Mouse (Mus musculus): ENCODE data around the gene Gimap7. TPM values are rescaled to one million over a fixed set of nuclear protein-coding genes. Genes with fewer than 3 reads are reported as not detected.

The Gimap7 gene
- polyA plus RNA-seq, 1 experiment from 2014 or later: not detected

- WGBS: 83% methylated on average over 1 of the region's 1 CpGs
These were observed 15.2 kb downstream of the Gimap7 start for GRCm38 (mm10) chr6:48733660-48734059.

GRCm38 (mm10) chr6:48737053-48737452, 18.6 kb downstream of the Gimap7 start:
- H3K4me3 ChIP-seq: no peak overlapping the region
- no peak overlapping the region for H3K9ac ChIP-seq (replicated peaks)
- no peak overlapping the region for H3K4me2 ChIP-seq (replicated peaks)
- peaks cover 7% of the 10 kb centered on the region; the same call in 1 of the 2 replicates for H3K27me3 ChIP-seq
- no peak for ATAC-seq (replicated peaks)
- no peaks in the 10 kb centered on the region for H3K36me3 ChIP-seq
- no peaks in the 10 kb centered on the region for H3K4me1 ChIP-seq
- 78% methylated on average over 2 of the region's 2 CpGs for WGBS
- H3K9me3 ChIP-seq: no peaks in the 10 kb centered on the region
- no peak overlapping the region for H3K27ac ChIP-seq (replicated peaks)

More at GRCm38 (mm10) chr6:48733660-48734059, 15.2 kb downstream of the Gimap7 start:
- Histone ChIP-seq H3K36me3 (no peaks in the 10 kb centered on the region), H3K4me1 (no peaks in the 10 kb centered on the region), H3K4me2 (replicated peaks) (no peak overlapping the region), H3K27me3 (no peaks in the 10 kb centered on the region), H3K27ac (replicated peaks) (no peak overlapping the region), H3K9ac (replicated peaks) (no peak overlapping the region), H3K4me3 (no peak overlapping the region), H3K9me3 (no peaks in the 10 kb centered on the region)
- ATAC-seq (replicated peaks): no peak

GRCm38 (mm10) chr6:48737688-48738087, 19.3 kb downstream of the Gimap7 start:
- ATAC-seq (replicated peaks): no peak
- Histone ChIP-seq H3K27me3 (peaks cover 13% of the 10 kb centered on the region), H3K9ac (replicated peaks) (no peak overlapping the region), H3K4me1 (0 out of 2 replicates have a peak, but pooled peaks cover 5% of the 10 kb centered on the region), H3K4me3 (no peak overlapping the region), H3K4me2 (replicated peaks) (no peak overlapping the region), H3K36me3 (no peaks in the 10 kb centered on the region), H3K9me3 (no peaks in the 10 kb centered on the region), H3K27ac (replicated peaks) (no peak overlapping the region)
- WGBS: 85% methylated on average over 5 of the region's 5 CpGs

GRCm38 (mm10) chr6:48738961-48739779, 20.7 kb downstream of the Gimap7 start, which contains the start of gene Gimap1:
Gene Gimap1 (plus strand): TSS chr6:48739054.
- 0 out of 2 replicates have a peak, but pooled peaks cover 5% of the 10 kb centered on the region for H3K4me1 ChIP-seq
- no peak within 1 kb of the TSS for H3K27ac ChIP-seq (replicated peaks)
- 77% methylated on average over 15 of the region's 15 CpGs for WGBS
- no peak for ATAC-seq (replicated peaks)
- H3K9me3 ChIP-seq: no peaks in the 10 kb centered on the region
- peaks cover 23% of the 10 kb centered on the region for H3K27me3 ChIP-seq
- no peak within 1 kb of the TSS for H3K4me2 ChIP-seq (replicated peaks)
- no peak within 1 kb of the TSS for H3K4me3 ChIP-seq
- H3K9ac ChIP-seq (replicated peaks): no peak within 1 kb of the TSS
- no peaks in the 10 kb centered on the region for H3K36me3 ChIP-seq

GRCm38 (mm10) chr6:48739780-48740055, 21.3 kb downstream of the Gimap7 start:
- ATAC-seq (replicated peaks): no peak
- Histone ChIP-seq H3K4me3 (no peak overlapping the region), H3K9ac (replicated peaks) (no peak overlapping the region), H3K36me3 (no peaks in the 10 kb centered on the region), H3K27ac (replicated peaks) (no peak overlapping the region), H3K4me1 (0 out of 2 replicates have a peak, but pooled peaks cover 5% of the 10 kb centered on the region), H3K4me2 (replicated peaks) (no peak overlapping the region), H3K9me3 (no peaks in the 10 kb centered on the region), H3K27me3 (peaks cover 24% of the 10 kb centered on the region)
- WGBS: 88% methylated on average over 3 of the region's 3 CpGs

GRCm38 (mm10) chr6:48740501-48741169, 22.2 kb downstream of the Gimap7 start:
- Histone ChIP-seq H3K27me3 (peaks cover 24% of the 10 kb centered on the region), H3K9me3 (no peaks in the 10 kb centered on the region), H3K4me1 (0 out of 2 replicates have a peak, but pooled peaks cover 5% of the 10 kb centered on the region), H3K36me3 (no peaks in the 10 kb centered on the region), H3K4me3 (no peak overlapping the region), H3K9ac (replicated peaks) (no peak overlapping the region), H3K27ac (replicated peaks) (no peak overlapping the region), H3K4me2 (replicated peaks) (no peak overlapping the region)
- no peak for ATAC-seq (replicated peaks)
- WGBS: 76% methylated on average over 3 of the region's 3 CpGs

- H3K4me1 ChIP-seq: 0 out of 2 replicates have a peak, but pooled peaks cover 5% of the 10 kb centered on the region
- no peaks in the 10 kb centered on the region for H3K9me3 ChIP-seq
- no peaks in the 10 kb centered on the region for H3K36me3 ChIP-seq
- H3K4me2 ChIP-seq (replicated peaks): no peak overlapping the region
- no peak overlapping the region for H3K27ac ChIP-seq (replicated peaks)
- ATAC-seq (replicated peaks): no peak
- 22% methylated on average over 3 of the region's 3 CpGs for WGBS
- H3K27me3 ChIP-seq: peaks cover 24% of the 10 kb centered on the region
- H3K9ac ChIP-seq (replicated peaks): no peak overlapping the region
- no peak overlapping the region for H3K4me3 ChIP-seq
These were observed 22.9 kb downstream of the Gimap7 start for GRCm38 (mm10) chr6:48741273-48741672.

GRCm38 (mm10) chr6:48741711-48742206, 23.3 kb downstream of the Gimap7 start:
- no peak overlapping the region for H3K27ac ChIP-seq (replicated peaks)
- H3K27me3 ChIP-seq: peaks cover 24% of the 10 kb centered on the region
- WGBS: 46% methylated on average over 9 of the region's 9 CpGs
- 0 out of 2 replicates have a peak, but pooled peaks have one; percentile 48 for ATAC-seq (replicated peaks)
- no peak overlapping the region for H3K9ac ChIP-seq (replicated peaks)
- H3K4me3 ChIP-seq: peak overlapping the region; percentile 48
- no peaks in the 10 kb centered on the region for H3K9me3 ChIP-seq
- H3K4me1 ChIP-seq: 0 out of 2 replicates have a peak, but pooled peaks cover 5% of the 10 kb centered on the region
- peak overlapping the region; percentile 59; the same call in 1 of the 2 replicates for H3K4me2 ChIP-seq (replicated peaks)
- no peaks in the 10 kb centered on the region for H3K36me3 ChIP-seq

GRCm38 (mm10) chr6:48742422-48743351, 24.3 kb downstream of the Gimap7 start:
- ATAC-seq (replicated peaks): peak; percentile 70
- Histone ChIP-seq H3K9ac (replicated peaks) (peak overlapping the region; percentile 40), H3K9me3 (no peaks in the 10 kb centered on the region), H3K4me1 (0 out of 2 replicates have a peak, but pooled peaks cover 5% of the 10 kb centered on the region), H3K36me3 (no peaks in the 10 kb centered on the region), H3K27me3 (peaks cover 24% of the 10 kb centered on the region), H3K4me3 (peak overlapping the region; percentile 48), H3K4me2 (replicated peaks) (peak overlapping the region; percentile 59), H3K27ac (replicated peaks) (no peak overlapping the region)
- WGBS: 1% methylated on average over 52 of the region's 52 CpGs

GRCm38 (mm10) chr6:48745490-48745889, 27.1 kb downstream of the Gimap7 start:
- H3K4me2 ChIP-seq (replicated peaks): no peak overlapping the region
- H3K27me3 ChIP-seq: peaks cover 24% of the 10 kb centered on the region
- no peak overlapping the region for H3K4me3 ChIP-seq
- ATAC-seq (replicated peaks): no peak
- H3K9ac ChIP-seq (replicated peaks): no peak overlapping the region
- no peaks in the 10 kb centered on the region for H3K9me3 ChIP-seq
- 62% methylated on average over 2 of the region's 2 CpGs for WGBS
- no peak overlapping the region for H3K27ac ChIP-seq (replicated peaks)
- H3K36me3 ChIP-seq: no peaks in the 10 kb centered on the region
- H3K4me1 ChIP-seq: 0 out of 2 replicates have a peak, but pooled peaks cover 5% of the 10 kb centered on the region

Data from forebrain, embryonic 15.5 days (tissue).